In genomic region chr5:43353021-43353990, GRCm38 (mm10) we compare ENCODE assay signal across 9 mouse cellular contexts.
A peak's percentile ranks its signal among the peaks of the same experiment; 100 is the strongest.
DNase-seq lines count a peak whose midpoint lies in the region; ATAC-seq lines count a peak whose summit lies in the region.
"Had no signal": no experiment of that assay in that cellular context is flagged by ENCODE, and none has a peak within 500 bp of the region (broad histone marks: within the 10 kb centered on the region; RNA-seq: fewer than 3 reads in every experiment).

No protein-coding gene starts in this region.

- no peak for ATAC-seq in erythroid progenitor cell, adult 5-6 weeks (replicated peaks; ENCODE audit: low FRiP score, poor library complexity, severe bottlenecking)
- no peak for ATAC-seq in megakaryocyte-erythroid progenitor cell, adult 5-6 weeks (replicated peaks; ENCODE audit: low FRiP score, low TSS enrichment, poor library complexity, severe bottlenecking)

- peak; percentile 47 for DNase-seq in layer of hippocampus, adult 11-12 months (ENCODE audit: low spot score)
- no peak for DNase-seq in layer of hippocampus, postnatal 10 days (ENCODE audit: low spot score in 2 of 2)
- peak; percentile 70 for DNase-seq in adrenal gland, adult 8-10 months
- peak; percentile 21 to 27 for DNase-seq in gastrocnemius, adult 8-10 months (ENCODE audit: low spot score in 2 of 2)
- DNase-seq in mesoderm, embryonic 11.5 days (ENCODE audit: low read depth, low spot score) = peak; percentile 29
- no peak for DNase-seq in left cerebral cortex, adult 11 months (ENCODE audit: low spot score)
- DNase-seq: right cerebral cortex, postnatal 4 days had no signal

Comparison
In these comparisons a context has a peak if more than half of its experiments do, and no peak if none do; other contexts are left out.
1. DNase-seq: peak in layer of hippocampus, adult 11-12 months (single experiment), adrenal gland, adult 8-10 months (single experiment), gastrocnemius, adult 8-10 months (2 of 2) and mesoderm, embryonic 11.5 days (single experiment); none in layer of hippocampus, postnatal 10 days (0 of 2) and left cerebral cortex, adult 11 months (single experiment).